Mouse (Mus musculus): Measurements from ENCODE around the gene Slc30a4. TPM values are rescaled to one million over a fixed set of nuclear protein-coding genes. Genes with fewer than 3 reads are reported as not detected.

Gene Slc30a4
- polyA plus RNA-seq, 2 experiments: 13.6 to 18.4 TPM

DNA sequence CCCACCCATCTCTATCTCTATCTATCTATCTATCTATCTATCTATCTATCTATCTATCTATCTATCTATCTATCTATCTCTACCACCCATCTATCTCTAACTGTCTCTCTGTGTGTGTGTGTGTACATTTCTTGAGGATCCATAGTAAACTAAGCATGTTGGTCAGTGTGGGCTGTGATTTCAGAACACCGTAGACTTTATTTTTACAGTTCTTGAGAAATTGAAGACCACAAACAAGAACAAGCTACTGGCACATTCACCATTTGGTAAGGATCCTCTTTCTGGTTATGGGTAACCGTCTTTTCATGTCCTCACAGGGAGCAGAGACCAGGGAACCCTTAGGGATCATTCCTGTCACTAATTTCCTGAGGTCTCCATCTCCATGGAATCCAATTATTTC is 10.4 kb upstream of the Slc30a4 start:
- Histone ChIP-seq H3K36me3 (ENCODE audit: control insufficient read depth, insufficient read depth, low read length) (no peaks in the 10 kb centered on the region), H3K4me1 (ENCODE audit: control insufficient read depth, insufficient read depth, low read length) (no peaks in the 10 kb centered on the region), H3K27ac (replicated peaks; ENCODE audit: low read depth, low read length) (no peak overlapping the region), H3K4me3 (replicated peaks; ENCODE audit: low read length) (no peak overlapping the region), H3K9me3 (ENCODE audit: control insufficient read depth, low read length) (no peaks in the 10 kb centered on the region), H3K27me3 (ENCODE audit: control insufficient read depth, insufficient read depth, low read length) (no peaks in the 10 kb centered on the region), H3K4me2 (replicated peaks; ENCODE audit: low read depth, low read length, severe bottlenecking) (no peak overlapping the region), H3K9ac (ENCODE audit: low read depth, low read length, severe bottlenecking) (no peak overlapping the region)
- WGBS: 85% methylated on average over 2 of the region's 2 CpGs
- no peak for DNase-seq (ENCODE audit: low spot score)
- no peak for TF ChIP-seq POLR2A (IDR thresholded peaks at IDR 0.05; ENCODE audit: borderline replicate concordance, extremely low read depth, insufficient read depth, insufficient read length)
- no peak for ATAC-seq (ENCODE audit: low FRiP score, low read depth)

DNA sequence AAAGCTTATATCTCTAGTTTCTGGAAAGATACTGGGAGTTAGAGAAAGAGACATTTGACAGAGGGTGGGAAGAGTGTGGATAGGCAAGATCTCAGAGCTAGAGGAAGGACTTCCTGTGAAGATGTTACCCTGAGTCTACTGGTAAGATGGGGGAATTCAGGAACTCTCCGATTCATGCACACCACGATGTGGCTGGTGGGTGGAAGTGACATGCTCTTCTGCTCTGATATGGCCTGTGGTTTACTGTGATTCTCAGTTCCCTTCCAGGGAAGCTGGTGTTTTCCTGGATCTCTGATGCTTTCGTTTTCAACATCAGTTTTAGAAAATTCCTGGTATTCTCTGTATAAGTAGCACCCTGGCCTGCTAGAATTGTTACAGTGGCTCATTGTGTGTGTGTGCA is 9.4 kb upstream of the Slc30a4 start:
- DNase-seq (ENCODE audit: low spot score) (no peak), ATAC-seq (ENCODE audit: low FRiP score, low read depth) (no peak)
- Histone ChIP-seq H3K27me3 (ENCODE audit: control insufficient read depth, insufficient read depth, low read length) (no peaks in the 10 kb centered on the region), H3K9me3 (ENCODE audit: control insufficient read depth, low read length) (no peaks in the 10 kb centered on the region), H3K4me1 (ENCODE audit: control insufficient read depth, insufficient read depth, low read length) (no peaks in the 10 kb centered on the region), H3K9ac (ENCODE audit: low read depth, low read length, severe bottlenecking) (no peak overlapping the region), H3K36me3 (ENCODE audit: control insufficient read depth, insufficient read depth, low read length) (no peaks in the 10 kb centered on the region), H3K27ac (replicated peaks; ENCODE audit: low read depth, low read length) (no peak overlapping the region), H3K4me3 (replicated peaks; ENCODE audit: low read length) (no peak overlapping the region), H3K4me2 (replicated peaks; ENCODE audit: low read depth, low read length, severe bottlenecking) (no peak overlapping the region)
- no peak for TF ChIP-seq POLR2A (IDR thresholded peaks at IDR 0.05; ENCODE audit: borderline replicate concordance, extremely low read depth, insufficient read depth, insufficient read length)
- 79% methylated on average over 3 of the region's 3 CpGs for WGBS

DNA sequence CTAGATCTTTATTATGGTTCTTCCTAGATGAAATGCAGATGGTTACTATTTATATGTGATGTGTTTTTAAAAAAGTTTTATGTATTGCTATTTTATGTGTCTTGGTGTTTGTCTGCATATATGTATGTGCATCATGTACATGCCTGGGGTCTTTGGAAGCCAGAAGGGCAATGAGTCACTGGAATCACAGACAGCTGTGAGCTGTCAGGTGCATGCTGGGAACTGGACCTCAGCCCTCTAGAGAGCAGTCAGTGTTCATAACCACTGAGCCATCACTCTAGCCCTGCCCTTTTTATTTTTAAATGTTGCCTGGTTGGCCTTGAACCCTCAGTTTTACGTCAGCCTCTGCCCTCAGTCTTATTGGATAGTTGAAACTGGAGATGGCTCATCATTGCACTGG is 6.7 kb upstream of the Slc30a4 start:
- WGBS: 85% methylated on average over 1 of the region's 1 CpGs
- DNase-seq (ENCODE audit: low spot score): no peak
- Histone ChIP-seq H3K9me3 (ENCODE audit: control insufficient read depth, low read length) (no peaks in the 10 kb centered on the region), H3K27me3 (ENCODE audit: control insufficient read depth, insufficient read depth, low read length) (no peaks in the 10 kb centered on the region), H3K4me3 (replicated peaks; ENCODE audit: low read length) (no peak overlapping the region), H3K9ac (ENCODE audit: low read depth, low read length, severe bottlenecking) (no peak overlapping the region), H3K36me3 (ENCODE audit: control insufficient read depth, insufficient read depth, low read length) (no peaks in the 10 kb centered on the region), H3K4me2 (replicated peaks; ENCODE audit: low read depth, low read length, severe bottlenecking) (no peak overlapping the region), H3K27ac (replicated peaks; ENCODE audit: low read depth, low read length) (no peak overlapping the region), H3K4me1 (ENCODE audit: control insufficient read depth, insufficient read depth, low read length) (no peaks in the 10 kb centered on the region)
- no peak for ATAC-seq (ENCODE audit: low FRiP score, low read depth)
- TF ChIP-seq POLR2A (IDR thresholded peaks at IDR 0.05; ENCODE audit: borderline replicate concordance, extremely low read depth, insufficient read depth, insufficient read length): no peak

DNA sequence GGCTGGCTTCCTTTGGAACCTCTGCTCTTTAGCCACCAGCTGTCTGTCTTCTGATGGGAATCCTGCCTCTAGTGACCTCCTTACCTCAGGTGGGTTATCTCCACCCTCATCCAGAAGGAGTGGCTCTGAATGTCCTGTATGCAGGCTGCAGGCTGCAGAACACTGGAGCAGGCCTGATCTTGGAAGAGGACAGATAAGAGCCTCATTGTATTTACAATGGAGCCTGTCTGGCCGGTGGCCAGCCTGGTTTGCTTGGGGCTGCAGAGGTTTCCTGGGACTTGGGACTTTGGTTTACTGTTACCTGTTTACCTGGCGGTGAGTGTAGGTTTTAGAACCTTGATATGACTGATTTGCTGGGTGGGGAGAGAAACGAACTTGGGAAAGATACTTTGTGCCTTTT is 5.6 kb upstream of the Slc30a4 start:
- TF ChIP-seq POLR2A (IDR thresholded peaks at IDR 0.05; ENCODE audit: borderline replicate concordance, extremely low read depth, insufficient read depth, insufficient read length): no peak
- H3K4me2 ChIP-seq (replicated peaks; ENCODE audit: low read depth, low read length, severe bottlenecking): no peak overlapping the region
- H3K4me3 ChIP-seq (replicated peaks; ENCODE audit: low read length): no peak overlapping the region
- no peak for DNase-seq (ENCODE audit: low spot score)
- H3K36me3 ChIP-seq (ENCODE audit: control insufficient read depth, insufficient read depth, low read length): no peaks in the 10 kb centered on the region
- WGBS: 52% methylated on average over 3 of the region's 3 CpGs
- no peaks in the 10 kb centered on the region for H3K27me3 ChIP-seq (ENCODE audit: control insufficient read depth, insufficient read depth, low read length)
- no peaks in the 10 kb centered on the region for H3K9me3 ChIP-seq (ENCODE audit: control insufficient read depth, low read length)
- H3K9ac ChIP-seq (ENCODE audit: low read depth, low read length, severe bottlenecking): no peak overlapping the region
- no peaks in the 10 kb centered on the region for H3K4me1 ChIP-seq (ENCODE audit: control insufficient read depth, insufficient read depth, low read length)
- no peak for ATAC-seq (ENCODE audit: low FRiP score, low read depth)
- H3K27ac ChIP-seq (replicated peaks; ENCODE audit: low read depth, low read length): no peak overlapping the region

DNA sequence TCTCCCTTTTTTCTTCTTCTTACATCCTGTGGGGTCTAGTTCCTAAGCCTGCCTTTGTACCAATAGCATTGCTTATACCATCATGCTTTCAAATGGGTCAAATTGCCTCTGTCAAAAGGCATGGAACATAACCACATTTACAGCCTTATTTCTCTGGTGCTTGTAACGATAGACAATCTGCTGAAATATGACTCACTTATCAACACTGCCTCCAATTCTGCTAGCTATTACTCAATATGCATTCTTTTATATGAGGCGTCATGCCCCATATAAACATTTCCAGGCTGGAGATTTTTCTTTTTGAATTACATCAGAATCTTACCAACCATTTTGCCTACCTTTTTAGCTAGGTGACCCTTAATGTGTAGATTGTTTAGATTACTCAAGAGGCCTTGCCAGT is 2.1 kb upstream of the Slc30a4 start:
- Histone ChIP-seq H3K4me2 (replicated peaks; ENCODE audit: low read depth, low read length, severe bottlenecking) (no peak overlapping the region), H3K9ac (ENCODE audit: low read depth, low read length, severe bottlenecking) (no peak overlapping the region), H3K27ac (replicated peaks; ENCODE audit: low read depth, low read length) (no peak overlapping the region), H3K4me3 (replicated peaks; ENCODE audit: low read length) (no peak overlapping the region), H3K4me1 (ENCODE audit: control insufficient read depth, insufficient read depth, low read length) (peaks cover 9% of the 10 kb centered on the region), H3K9me3 (ENCODE audit: control insufficient read depth, low read length) (no peaks in the 10 kb centered on the region), H3K36me3 (ENCODE audit: control insufficient read depth, insufficient read depth, low read length) (no peaks in the 10 kb centered on the region), H3K27me3 (ENCODE audit: control insufficient read depth, insufficient read depth, low read length) (no peaks in the 10 kb centered on the region)
- DNase-seq (ENCODE audit: low spot score): no peak
- TF ChIP-seq POLR2A (IDR thresholded peaks at IDR 0.05; ENCODE audit: borderline replicate concordance, extremely low read depth, insufficient read depth, insufficient read length): no peak
- no peak for ATAC-seq (ENCODE audit: low FRiP score, low read depth)
- 76% methylated on average over 2 of the region's 2 CpGs for WGBS

DNA sequence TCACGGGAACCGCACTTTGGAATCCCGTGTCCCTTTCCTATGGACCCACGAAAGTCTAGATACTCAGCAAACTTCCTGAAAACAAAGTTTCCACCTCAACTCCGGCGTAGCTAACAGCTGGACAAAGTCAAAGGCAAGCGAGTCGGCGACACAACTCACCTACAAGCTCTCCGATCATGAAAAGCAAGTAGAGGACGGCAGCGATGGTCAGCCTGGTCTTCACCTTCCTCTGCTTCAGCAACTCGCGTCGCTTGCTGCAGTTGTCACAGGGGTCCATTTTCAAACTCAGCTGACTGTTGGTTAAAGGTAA is 637 bp downstream of the Slc30a4 start:
- H3K27ac ChIP-seq (replicated peaks; ENCODE audit: low read depth, low read length): peak overlapping the region; percentile 48; the same call in 1 of the 2 replicates

More for the DNA sequence above, 637 bp downstream of the Slc30a4 start:
- H3K9ac ChIP-seq (ENCODE audit: low read depth, low read length, severe bottlenecking): peak overlapping the region; percentile 83
- H3K27me3 ChIP-seq (ENCODE audit: control insufficient read depth, insufficient read depth, low read length): no peaks in the 10 kb centered on the region
- H3K4me2 ChIP-seq (replicated peaks; ENCODE audit: low read depth, low read length, severe bottlenecking): peak overlapping the region; percentile 77
- no peak for DNase-seq (ENCODE audit: low spot score)
- 0 out of 2 replicates have a peak, but pooled peaks have one; percentile 5 for TF ChIP-seq POLR2A (IDR thresholded peaks at IDR 0.05; ENCODE audit: borderline replicate concordance, extremely low read depth, insufficient read depth, insufficient read length)
- under 1% methylated on average over 15 of the region's 15 CpGs for WGBS
- no peak for ATAC-seq (ENCODE audit: low FRiP score, low read depth)
- H3K4me3 ChIP-seq (replicated peaks; ENCODE audit: low read length): peak overlapping the region; percentile 77
- no peaks in the 10 kb centered on the region for H3K9me3 ChIP-seq (ENCODE audit: control insufficient read depth, low read length)
- peaks cover 9% of the 10 kb centered on the region for H3K4me1 ChIP-seq (ENCODE audit: control insufficient read depth, insufficient read depth, low read length)
- H3K36me3 ChIP-seq (ENCODE audit: control insufficient read depth, insufficient read depth, low read length): no peaks in the 10 kb centered on the region

Data from limb, embryonic 14.5 days (tissue).